Mouse (Mus musculus) heart, embryonic 11.5 days (tissue): ENCODE measurements around the gene Omt2a. TPM values are rescaled to one million over a fixed set of nuclear protein-coding genes. Genes with fewer than 3 reads are reported as not detected.
"Not testable (repeated sequence)": the region's sequence is repeated elsewhere in the genome, so short reads cannot be mapped to it uniquely, and the experiment has no call there.

Source experiments
- ATAC-seq: fragments of 200-750 bp; cut with Nextera tagmentation; replicated peaks from 2 replicates; pipeline ENCODE4 v1.8.0; 2017; ENCODE audit warnings: moderate library complexity; ENCODE audit not compliant: insufficient number of reproducible peaks, low FRiP score, low TSS enrichment
- H3K27ac ChIP-seq: fragments of 300-500 bp; sonication (generic); 2 replicates; pipeline ENCODE4 v1.5.1; 2014; ENCODE audit warnings: mild to moderate bottlenecking, low read depth, low read length
- H3K27me3 ChIP-seq: fragments of 300-500 bp; sonication (generic); 2 replicates; pipeline ENCODE4 v1.6.1; 2014; ENCODE audit warnings: mild to moderate bottlenecking, low read length, mixed read lengths; ENCODE audit not compliant: control insufficient read depth, insufficient read depth
- H3K36me3 ChIP-seq: fragments of 300-500 bp; sonication (generic); 2 replicates; pipeline ENCODE4 v1.6.1; 2014; ENCODE audit warnings: mild to moderate bottlenecking, low read length, moderate library complexity, mixed read lengths; ENCODE audit not compliant: control insufficient read depth, insufficient read depth
- H3K4me1 ChIP-seq: fragments of 300-500 bp; sonication (generic); 2 replicates; pipeline ENCODE4 v1.6.1; 2014; ENCODE audit warnings: low read length; ENCODE audit not compliant: control insufficient read depth, insufficient read depth
- H3K4me2 ChIP-seq: fragments of 300-500 bp; sonication (generic); 2 replicates; pipeline ENCODE4 v1.6.1; 2014; ENCODE audit warnings: mild to moderate bottlenecking, moderate library complexity
- H3K4me3 ChIP-seq: fragments of 300-500 bp; sonication (generic); 2 replicates; pipeline ENCODE4 v1.5.1; 2014; ENCODE audit warnings: low read depth, low read length
- H3K9ac ChIP-seq: fragments of 300-500 bp; sonication (generic); 2 replicates; pipeline ENCODE4 v1.6.1; 2014; ENCODE audit warnings: mild to moderate bottlenecking, low read depth, low read length, moderate library complexity
- H3K9me3 ChIP-seq: fragments of 300-500 bp; sonication (generic); replicated peaks from 2 replicates; pipeline ENCODE4 v1.6.1; 2016; ENCODE audit warnings: low read length; ENCODE audit not compliant: control insufficient read depth
- WGBS: fragments of 180-500 bp; shearing (Covaris S2); extraction: QIAGEN DNeasy Blood & Tissue Kit; methylation state at CpG from one replicate; pipeline ENCODE4 v1.1.7; 2014; ENCODE audit not compliant: insufficient replicate concordance; 5-methylcytosine and 5-hydroxymethylcytosine counted together
- polyA plus RNA-seq: library from polyadenylated mRNA; unstranded; fragments of >200 nt; fragmentation: Nextera tagmentation; extraction: Ambion mirVana; gene quantifications from 2 replicates; pipeline ENCODE4 v1.2.1, GENCODE M21; 2014

Omt2a gene
- polyA plus RNA-seq, 1 experiment from 2014 or later = not detected

- H3K4me1 ChIP-seq = not testable (repeated sequence)
Measured at GRCm38 (mm10) chr9:78289723-78290122, 24.9 kb downstream of the Omt2a start, which contains the start of gene Gm10639. Gm10639 (plus strand) TSS chr9:78289923.

GRCm38 (mm10) chr9:78289063-78289462 lies 25.5 kb downstream of the Omt2a start:
- not testable (repeated sequence) for H3K36me3 ChIP-seq, ATAC-seq, H3K9me3 ChIP-seq, H3K27me3 ChIP-seq, H3K4me1 ChIP-seq, H3K4me2 ChIP-seq, H3K4me3 ChIP-seq, H3K9ac ChIP-seq, H3K27ac ChIP-seq
- 54% methylated on average over 1 of the region's 1 CpGs for WGBS

More at GRCm38 (mm10) chr9:78289723-78290122, 24.9 kb downstream of the Omt2a start, which contains the start of gene Gm10639:
- H3K27me3 ChIP-seq, H3K27ac ChIP-seq, H3K4me2 ChIP-seq, H3K4me3 ChIP-seq, ATAC-seq, H3K9me3 ChIP-seq, H3K36me3 ChIP-seq, H3K9ac ChIP-seq: not testable (repeated sequence)
- WGBS = 66% methylated on average over 3 of the region's 3 CpGs

GRCm38 (mm10) chr9:78282002-78282711 lies 32.4 kb downstream of the Omt2a start:
- H3K36me3 ChIP-seq, ATAC-seq, H3K27me3 ChIP-seq, H3K4me3 ChIP-seq, H3K9ac ChIP-seq, H3K4me1 ChIP-seq, H3K4me2 ChIP-seq, H3K27ac ChIP-seq, H3K9me3 ChIP-seq: not testable (repeated sequence)
- 81% methylated on average over 4 of the region's 4 CpGs for WGBS

- H3K9ac ChIP-seq, H3K27ac ChIP-seq, H3K4me2 ChIP-seq, H3K9me3 ChIP-seq, H3K4me3 ChIP-seq, ATAC-seq, H3K36me3 ChIP-seq, H3K4me1 ChIP-seq, H3K27me3 ChIP-seq: not testable (repeated sequence)
- 71% methylated on average over 3 of the region's 3 CpGs for WGBS
Measured at GRCm38 (mm10) chr9:78270945-78271344, 43.7 kb downstream of the Omt2a start.

Other genes starting within 250 kb of the Omt2a start
- 37.0 and 38.0 TPM in 2 replicates for gene Fbxo9, start 205.7 kb downstream of the Omt2a start, polyA plus RNA-seq
- 16.1 and 16.8 TPM in 2 replicates for gene Ick, start 205.6 kb downstream of the Omt2a start, polyA plus RNA-seq
- 87.5 and 88.7 TPM in 2 replicates for gene Gsta4, start 132.0 kb downstream of the Omt2a start, polyA plus RNA-seq
- not detected in 2 replicates for gene Gsta1, start 84.1 kb downstream of the Omt2a start, polyA plus RNA-seq
- not detected in 2 replicates for gene Gm3776, start 57.7 kb downstream of the Omt2a start, polyA plus RNA-seq
- gene Gm10639, start 24.9 kb downstream of the Omt2a start, polyA plus RNA-seq = not detected in 2 replicates
- not detected in 2 replicates for gene Omt2b, start 12.8 kb upstream of the Omt2a start, polyA plus RNA-seq
- not detected in 2 replicates for gene Gsta2, start 41.0 kb upstream of the Omt2a start, polyA plus RNA-seq
- not detected in 2 replicates for gene Dppa5a, start 53.4 kb upstream of the Omt2a start, polyA plus RNA-seq
- gene Ooep, start 63.9 kb upstream of the Omt2a start, polyA plus RNA-seq = 0.77 and 0.99 TPM in 2 replicates
- gene Ddx43, start 81.0 kb upstream of the Omt2a start, polyA plus RNA-seq = 0.32 TPM in 1 of 2 replicates, not detected in the other
- gene Cgas, start 128.4 kb upstream of the Omt2a start, polyA plus RNA-seq = 0.44 and 0.72 TPM in 2 replicates
- 27.6 and 28.2 TPM in 2 replicates for gene Mto1, start 133.4 kb upstream of the Omt2a start, polyA plus RNA-seq
- gene Gm17324, start 134.0 kb upstream of the Omt2a start, polyA plus RNA-seq = 0.46 TPM in 1 of 2 replicates, not detected in the other
- gene Eef1a1, start 174.4 kb upstream of the Omt2a start, polyA plus RNA-seq = 3,731 and 3,838 TPM in 2 replicates